Mouse (Mus musculus) erythroblast, adult 5-6 weeks (primary cell): ENCODE data around the gene Zfp119a. TPM values are rescaled to one million over a fixed set of nuclear protein-coding genes. Genes with fewer than 3 reads are reported as not detected.
"Not testable (repeated sequence)": the region's sequence is repeated elsewhere in the genome, so short reads cannot be mapped to it uniquely, and the experiment has no call there.

ENCODE experiments used
- ATAC-seq: replicated peaks from 2 replicates; pipeline ENCODE4 v1.8.0; 2016; ENCODE audit warnings: moderate number of reproducible peaks, mild to moderate bottlenecking, moderate TSS enrichment, inconsistent platforms; ENCODE audit not compliant: poor library complexity, low FRiP score, severe bottlenecking
- total RNA-seq, 2 experiments: library from RNA; stranded (forward) in 1 of 2; stranded (reverse) in 1 of 2; fragments of 150-400 nt in 1 of 2; fragments of 200-764, 138-1000 nt in 1 of 2; gene quantifications; 2 replicates each; pipeline versions ENCODE4 v1.2.3 to v1.2.4; 2015 to 2017; ENCODE audit warnings: low replicate concordance in 2 of 2

Gene Zfp119a
- 4.6 TPM in 1 of 2 replicates, not detected in the other for total RNA-seq (2015; ENCODE audit: low replicate concordance)
- total RNA-seq (2017; ENCODE audit: low replicate concordance): 1.1 TPM in 1 of 2 replicates, not detected in the other

GRCm38 (mm10) chr17:55878636-55879369, at the start of gene Zfp119a:
Zfp119a (minus strand) TSS chr17:55878930.
- peak; percentile 97 for ATAC-seq

- ATAC-seq: no peak
Observed at GRCm38 (mm10) chr17:55906669-55907068, 27.9 kb upstream of the Zfp119a start.

GRCm38 (mm10) chr17:55904131-55904530, 25.4 kb upstream of the Zfp119a start:
- ATAC-seq: no peak

GRCm38 (mm10) chr17:55903687-55904086, 25.0 kb upstream of the Zfp119a start:
- no peak for ATAC-seq

GRCm38 (mm10) chr17:55903087-55903486, 24.4 kb upstream of the Zfp119a start:
- ATAC-seq: no peak

DNA sequence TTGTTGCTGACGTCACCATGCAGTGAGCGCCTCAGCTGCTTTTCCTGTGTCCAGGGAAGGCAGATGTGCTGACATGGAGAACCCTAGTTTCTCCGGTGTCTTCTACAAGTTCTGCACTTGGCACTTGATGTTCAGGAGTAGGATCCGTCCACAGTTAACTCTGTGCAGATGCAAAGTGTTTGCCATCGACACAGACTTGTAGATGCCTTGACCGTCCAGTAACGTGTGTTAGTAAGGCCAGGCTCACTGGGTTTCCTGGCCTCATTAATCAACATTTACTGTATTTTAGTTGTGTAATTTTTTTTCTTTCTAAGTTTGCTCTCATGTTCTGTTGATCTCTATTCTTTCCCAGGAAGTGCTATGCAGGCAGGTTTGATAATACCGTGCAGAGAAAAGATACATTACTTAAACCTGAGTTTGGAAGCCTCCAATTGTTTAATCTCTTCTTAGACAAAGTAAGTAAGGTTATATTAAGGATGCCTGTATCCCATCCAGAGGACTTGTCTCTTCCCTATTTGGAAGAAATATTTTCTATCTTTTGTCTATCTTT, 13.8 kb upstream of the Zfp119a start:
- not testable (repeated sequence) for ATAC-seq

- ATAC-seq: no peak
Observed at GRCm38 (mm10) chr17:55884912-55885311, 6.2 kb upstream of the Zfp119a start.

DNA sequence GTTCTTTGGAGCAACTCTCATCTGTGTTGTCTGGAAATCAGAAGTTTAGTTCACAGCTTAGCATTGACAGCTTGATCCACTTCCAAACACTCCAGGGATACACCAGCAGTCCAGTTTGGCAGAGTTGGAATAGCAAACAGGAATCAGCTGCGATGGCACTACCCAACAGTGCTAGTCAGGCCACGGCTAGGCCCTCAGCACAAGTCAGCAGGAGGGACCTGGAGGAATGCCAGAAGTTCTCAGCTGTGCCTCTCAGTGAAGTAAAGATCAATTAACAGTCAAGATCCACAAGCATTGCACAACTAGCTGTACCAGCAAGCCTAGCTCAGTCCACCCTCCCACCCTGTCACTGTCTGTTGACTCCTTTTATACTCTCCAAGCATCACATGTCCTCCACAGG, 4.9 kb upstream of the Zfp119a start:
- no peak for ATAC-seq

DNA sequence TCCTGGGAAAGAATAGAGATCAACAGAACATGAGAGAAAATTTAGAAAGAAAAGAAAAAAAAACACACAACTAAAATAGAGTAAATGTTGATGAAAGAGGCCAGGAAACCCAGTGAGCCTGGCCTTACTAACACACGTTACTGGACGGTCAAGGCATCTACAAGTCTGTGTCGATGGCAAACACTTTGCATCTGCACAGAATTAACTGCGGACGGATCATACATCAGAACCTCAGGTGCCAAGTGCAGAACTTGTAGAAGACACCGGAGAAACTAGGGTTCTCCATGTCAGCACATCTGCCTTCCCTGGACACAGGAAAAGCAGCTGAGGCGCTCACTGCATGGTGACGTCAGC, 471 bp downstream of the Zfp119a start:
- not testable (repeated sequence) for ATAC-seq

DNA sequence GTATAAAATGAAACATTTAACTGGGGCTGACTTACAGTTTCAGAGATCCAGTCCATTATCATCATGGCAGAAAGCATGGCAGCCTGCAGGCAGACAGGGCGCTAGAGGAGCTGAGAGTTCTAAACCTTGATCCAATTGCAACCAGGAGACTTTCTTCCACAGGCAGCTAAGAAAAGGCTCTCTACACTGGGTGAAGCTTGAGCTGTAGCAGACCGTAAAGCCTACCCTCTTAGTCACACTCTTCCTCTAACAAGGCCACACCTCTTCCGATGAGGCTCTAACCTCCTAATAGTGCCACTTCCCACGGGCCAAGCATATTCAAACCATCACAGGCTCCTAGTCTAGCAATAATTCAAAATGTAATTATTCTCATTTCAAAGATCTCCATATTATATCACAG, 1.5 kb downstream of the Zfp119a start:
- no peak for ATAC-seq

DNA sequence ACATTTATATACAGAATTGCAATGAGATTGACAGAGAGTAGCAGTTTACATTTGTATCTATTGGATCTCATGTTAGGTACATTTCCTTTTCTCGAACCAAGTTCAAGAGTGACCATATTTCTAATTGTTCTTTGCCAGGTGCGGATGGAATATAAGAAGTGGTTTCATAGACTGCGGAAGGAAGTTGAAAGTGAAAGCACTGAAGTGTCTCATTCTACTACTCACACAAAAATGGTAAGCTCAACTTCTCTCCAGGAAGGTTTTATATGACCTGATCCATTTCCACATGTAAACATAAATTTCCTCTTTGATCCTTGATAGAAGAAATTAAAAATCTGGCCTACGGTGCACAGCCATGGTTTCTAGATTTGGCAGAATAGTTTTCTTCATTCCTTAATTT, 35.7 kb downstream of the Zfp119a start:
- no peak for ATAC-seq

- ATAC-seq: no peak
Observed at GRCm38 (mm10) chr17:55821566-55821965, 57.2 kb downstream of the Zfp119a start.

DNA sequence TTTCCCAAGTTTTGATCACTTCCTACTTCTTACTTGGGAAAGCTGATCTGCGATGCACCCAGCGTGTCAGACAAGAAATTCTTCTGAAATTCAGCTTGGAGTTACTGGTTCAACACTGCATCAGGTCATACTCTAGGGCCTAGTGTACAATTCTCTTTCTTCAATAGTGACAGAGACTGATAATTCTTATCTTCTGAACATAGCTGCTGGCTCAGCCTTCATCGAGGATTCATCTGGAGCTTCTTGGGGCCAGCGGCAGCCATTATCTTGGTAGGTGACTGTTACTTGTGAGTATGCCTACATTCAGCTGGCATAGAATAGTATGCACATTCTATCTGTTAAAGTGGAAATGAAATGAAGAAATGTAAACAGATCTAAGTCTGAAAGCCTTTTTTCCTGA, 61.9 kb downstream of the Zfp119a start:
- no peak for ATAC-seq

Other genes starting within 250 kb of the Zfp119a start
- gene Pot1b, start 166.3 kb downstream of the Zfp119a start, total RNA-seq (2015; ENCODE audit: low replicate concordance): 7.5 and 16.1 TPM in 2 replicates
- 21.2 and 34.3 TPM in 2 replicates for gene Pot1b, start 166.3 kb downstream of the Zfp119a start, total RNA-seq (2017; ENCODE audit: low replicate concordance)
- 16.3 and 19.8 TPM in 2 replicates for gene Adgre4, start 128.9 kb downstream of the Zfp119a start, total RNA-seq (2015; ENCODE audit: low replicate concordance)
- gene Adgre4, start 128.9 kb downstream of the Zfp119a start, total RNA-seq (2017; ENCODE audit: low replicate concordance): 6.3 and 7.5 TPM in 2 replicates
- gene Zfp959, start 13.2 kb upstream of the Zfp119a start, total RNA-seq (2015; ENCODE audit: low replicate concordance): 7.5 and 15.9 TPM in 2 replicates
- gene Zfp959, start 13.2 kb upstream of the Zfp119a start, total RNA-seq (2017; ENCODE audit: low replicate concordance): 1.4 and 6.3 TPM in 2 replicates
- 2.9 TPM in 1 of 2 replicates, not detected in the other for gene Zfp119b, start 70.6 kb upstream of the Zfp119a start, total RNA-seq (2015; ENCODE audit: low replicate concordance)
- 2.6 and 5.0 TPM in 2 replicates for gene Zfp119b, start 70.6 kb upstream of the Zfp119a start, total RNA-seq (2017; ENCODE audit: low replicate concordance)
- 6.1 and 9.4 TPM in 2 replicates for gene Ebi3, start 73.7 kb upstream of the Zfp119a start, total RNA-seq (2015; ENCODE audit: low replicate concordance)
- 4.9 and 5.4 TPM in 2 replicates for gene Ebi3, start 73.7 kb upstream of the Zfp119a start, total RNA-seq (2017; ENCODE audit: low replicate concordance)
- gene Yju2, start 80.2 kb upstream of the Zfp119a start, total RNA-seq (2015; ENCODE audit: low replicate concordance): 1.0 and 14.0 TPM in 2 replicates
- 5.7 and 10.5 TPM in 2 replicates for gene Yju2, start 80.2 kb upstream of the Zfp119a start, total RNA-seq (2017; ENCODE audit: low replicate concordance)
- not detected in 2 replicates for gene Shd, start 91.5 kb upstream of the Zfp119a start, total RNA-seq (2015; ENCODE audit: low replicate concordance)
- not detected in 2 replicates for gene Shd, start 91.5 kb upstream of the Zfp119a start, total RNA-seq (2017; ENCODE audit: low replicate concordance)
- not detected in 2 replicates for gene Fsd1, start 107.6 kb upstream of the Zfp119a start, total RNA-seq (2015; ENCODE audit: low replicate concordance)
- not detected in 2 replicates for gene Fsd1, start 107.6 kb upstream of the Zfp119a start, total RNA-seq (2017; ENCODE audit: low replicate concordance)
- gene Stap2, start 126.7 kb upstream of the Zfp119a start, total RNA-seq (2015; ENCODE audit: low replicate concordance): not detected in 2 replicates
- gene Stap2, start 126.7 kb upstream of the Zfp119a start, total RNA-seq (2017; ENCODE audit: low replicate concordance): 1.3 TPM in 1 of 2 replicates, not detected in the other
- 3.3 and 5.4 TPM in 2 replicates for gene Mpnd, start 126.8 kb upstream of the Zfp119a start, total RNA-seq (2015; ENCODE audit: low replicate concordance)
- gene Mpnd, start 126.8 kb upstream of the Zfp119a start, total RNA-seq (2017; ENCODE audit: low replicate concordance): 6.1 and 7.8 TPM in 2 replicates
- 7.5 and 10.9 TPM in 2 replicates for gene Sh3gl1, start 157.7 kb upstream of the Zfp119a start, total RNA-seq (2015; ENCODE audit: low replicate concordance)
- 10.0 and 11.4 TPM in 2 replicates for gene Sh3gl1, start 157.7 kb upstream of the Zfp119a start, total RNA-seq (2017; ENCODE audit: low replicate concordance)
- gene Chaf1a, start 161.5 kb upstream of the Zfp119a start, total RNA-seq (2015; ENCODE audit: low replicate concordance): 6.1 and 16.3 TPM in 2 replicates
- 18.5 and 25.2 TPM in 2 replicates for gene Chaf1a, start 161.5 kb upstream of the Zfp119a start, total RNA-seq (2017; ENCODE audit: low replicate concordance)
- gene Ubxn6, start 196.1 kb upstream of the Zfp119a start, total RNA-seq (2015; ENCODE audit: low replicate concordance): 3.1 and 3.6 TPM in 2 replicates
- gene Ubxn6, start 196.1 kb upstream of the Zfp119a start, total RNA-seq (2017; ENCODE audit: low replicate concordance): 5.3 and 15.2 TPM in 2 replicates
- 20.0 and 61.4 TPM in 2 replicates for gene Hdgfl2, start 200.7 kb upstream of the Zfp119a start, total RNA-seq (2015; ENCODE audit: low replicate concordance)
- gene Hdgfl2, start 200.7 kb upstream of the Zfp119a start, total RNA-seq (2017; ENCODE audit: low replicate concordance): 46.6 and 75.3 TPM in 2 replicates
- not detected in 2 replicates for gene Plin4, start 230.9 kb upstream of the Zfp119a start, total RNA-seq (2015; ENCODE audit: low replicate concordance)
- gene Plin4, start 230.9 kb upstream of the Zfp119a start, total RNA-seq (2017; ENCODE audit: low replicate concordance): not detected in 2 replicates
- 0.58 TPM in 1 of 2 replicates, not detected in the other for gene Plin5, start 238.7 kb upstream of the Zfp119a start, total RNA-seq (2015; ENCODE audit: low replicate concordance)
- 0.60 and 0.98 TPM in 2 replicates for gene Plin5, start 238.7 kb upstream of the Zfp119a start, total RNA-seq (2017; ENCODE audit: low replicate concordance)
- gene Lrg1, start 243.1 kb upstream of the Zfp119a start, total RNA-seq (2015; ENCODE audit: low replicate concordance): 6.7 and 9.4 TPM in 2 replicates
- 4.5 and 11.8 TPM in 2 replicates for gene Lrg1, start 243.1 kb upstream of the Zfp119a start, total RNA-seq (2017; ENCODE audit: low replicate concordance)